Mouse (Mus musculus): ENCODE measurements around the gene Nkapl. TPM values are rescaled to one million over a fixed set of nuclear protein-coding genes. Genes with fewer than 3 reads are reported as not detected.
A peak's percentile ranks its signal among the peaks of the same experiment; 100 is the strongest.
"Not testable (repeated sequence)": the region's sequence is repeated elsewhere in the genome, so short reads cannot be mapped to it uniquely, and the experiment has no call there.

The Nkapl gene
- 0.55 and 0.69 TPM in 2 replicates for polyA plus RNA-seq (2012; rRNA removed)
- 2.4 and 2.6 TPM in 2 replicates for polyA plus RNA-seq (2014; fragmentation: Nextera tagmentation; extraction: Ambion mirVana)

GRCm38 (mm10) chr13:21468061-21469019 lies at the start of gene Nkapl:
Nkapl (minus strand) TSS chr13:21468509.
- WGBS, result 2% methylated on average over 43 of the region's 54 CpGs
- 0 out of 2 replicates have a peak, but pooled peaks have one; percentile 51 for TF ChIP-seq POLR2A (IDR thresholded peaks at IDR 0.05; ENCODE audit: borderline replicate concordance, extremely low read depth, insufficient read depth, insufficient read length)
- peak; percentile 98 for ATAC-seq (ENCODE audit: low FRiP score, low read depth)
- Histone ChIP-seq H3K27ac (replicated peaks; ENCODE audit: low read depth, low read length) (no peak within 1 kb of the TSS; the same call in 1 of the 2 replicates), H3K4me2 (replicated peaks; ENCODE audit: low read depth, low read length, severe bottlenecking) (peak within 1 kb of the TSS; percentile 94), H3K9me3 (ENCODE audit: control insufficient read depth, low read length) (peaks cover 5% of the 10 kb centered on the region; the same call in 1 of the 2 replicates), H3K4me3 (replicated peaks; ENCODE audit: low read length) (peak within 1 kb of the TSS; percentile 60), H3K9ac (ENCODE audit: low read depth, low read length, severe bottlenecking) (peak within 1 kb of the TSS; percentile 73), H3K36me3 (ENCODE audit: control insufficient read depth, insufficient read depth, low read length) (no peaks in the 10 kb centered on the region), H3K4me1 (ENCODE audit: control insufficient read depth, insufficient read depth, low read length) (no peaks in the 10 kb centered on the region), H3K27me3 (ENCODE audit: control insufficient read depth, insufficient read depth, low read length) (0 out of 2 replicates have a peak, but pooled peaks cover 5% of the 10 kb centered on the region)
- DNase-seq (ENCODE audit: low spot score), result peak; percentile 81

- H3K4me3 ChIP-seq (replicated peaks; ENCODE audit: low read length), result peak overlapping the region; percentile 62
- DNase-seq (ENCODE audit: low spot score), result peak; percentile 93
- peak overlapping the region; percentile 67 for H3K9ac ChIP-seq (ENCODE audit: low read depth, low read length, severe bottlenecking)
- under 1% methylated on average over 21 of the region's 21 CpGs for whole genome bisulfite sequencing
- no peaks in the 10 kb centered on the region for H3K27me3 ChIP-seq (ENCODE audit: control insufficient read depth, insufficient read depth, low read length)
- ATAC-seq (ENCODE audit: low FRiP score, low read depth), result peak; percentile 99
- H3K4me1 ChIP-seq (ENCODE audit: control insufficient read depth, insufficient read depth, low read length), result no peaks in the 10 kb centered on the region
- H3K27ac ChIP-seq (replicated peaks; ENCODE audit: low read depth, low read length), result peak overlapping the region; percentile 86
- no peaks in the 10 kb centered on the region for H3K9me3 ChIP-seq (ENCODE audit: control insufficient read depth, low read length)
- TF ChIP-seq POLR2A (IDR thresholded peaks at IDR 0.05; ENCODE audit: borderline replicate concordance, extremely low read depth, insufficient read depth, insufficient read length), result peak; percentile 17; the same call in 1 of the 2 replicates
- H3K36me3 ChIP-seq (ENCODE audit: control insufficient read depth, insufficient read depth, low read length), result no peaks in the 10 kb centered on the region
- H3K4me2 ChIP-seq (replicated peaks; ENCODE audit: low read depth, low read length, severe bottlenecking), result peak overlapping the region; percentile 56
Observed at GRCm38 (mm10) chr13:21506221-21506649, 37.9 kb upstream of the Nkapl start.

GRCm38 (mm10) chr13:21502296-21502695 lies 34.0 kb upstream of the Nkapl start:
- no peaks in the 10 kb centered on the region for H3K27me3 ChIP-seq (ENCODE audit: control insufficient read depth, insufficient read depth, low read length)
- H3K9me3 ChIP-seq (ENCODE audit: control insufficient read depth, low read length), result no peaks in the 10 kb centered on the region
- no peak for ATAC-seq (ENCODE audit: low FRiP score, low read depth)
- H3K4me3 ChIP-seq (replicated peaks; ENCODE audit: low read length), result no peak overlapping the region
- no peak overlapping the region for H3K27ac ChIP-seq (replicated peaks; ENCODE audit: low read depth, low read length)
- 84% methylated on average over 5 of the region's 5 CpGs for WGBS
- no peaks in the 10 kb centered on the region for H3K4me1 ChIP-seq (ENCODE audit: control insufficient read depth, insufficient read depth, low read length)
- no peaks in the 10 kb centered on the region for H3K36me3 ChIP-seq (ENCODE audit: control insufficient read depth, insufficient read depth, low read length)
- TF ChIP-seq POLR2A (IDR thresholded peaks at IDR 0.05; ENCODE audit: borderline replicate concordance, extremely low read depth, insufficient read depth, insufficient read length), result no peak
- H3K9ac ChIP-seq (ENCODE audit: low read depth, low read length, severe bottlenecking), result no peak overlapping the region
- no peak for DNase-seq (ENCODE audit: low spot score)
- no peak overlapping the region for H3K4me2 ChIP-seq (replicated peaks; ENCODE audit: low read depth, low read length, severe bottlenecking)

- not testable (repeated sequence) for H3K9ac ChIP-seq (ENCODE audit: low read depth, low read length, severe bottlenecking); ATAC-seq (ENCODE audit: low FRiP score, low read depth); H3K4me2 ChIP-seq (replicated peaks; ENCODE audit: low read depth, low read length, severe bottlenecking); DNase-seq (ENCODE audit: low spot score); H3K36me3 ChIP-seq (ENCODE audit: control insufficient read depth, insufficient read depth, low read length); H3K4me1 ChIP-seq (ENCODE audit: control insufficient read depth, insufficient read depth, low read length); H3K27me3 ChIP-seq (ENCODE audit: control insufficient read depth, insufficient read depth, low read length); H3K27ac ChIP-seq (replicated peaks; ENCODE audit: low read depth, low read length); H3K9me3 ChIP-seq (ENCODE audit: control insufficient read depth, low read length); H3K4me3 ChIP-seq (replicated peaks; ENCODE audit: low read length)
- 92% methylated on average over 17 of the region's 17 CpGs for WGBS
Observed at GRCm38 (mm10) chr13:21501182-21501581, 32.9 kb upstream of the Nkapl start, which contains the start of gene Gm11273. Gm11273 (minus strand) TSS chr13:21501418.

- DNase-seq (ENCODE audit: low spot score) (no peak), ATAC-seq (ENCODE audit: low FRiP score, low read depth) (no peak)
- Histone ChIP-seq H3K27ac (replicated peaks; ENCODE audit: low read depth, low read length) (no peak within 1 kb of the TSS), H3K4me3 (replicated peaks; ENCODE audit: low read length) (no peak within 1 kb of the TSS), H3K36me3 (ENCODE audit: control insufficient read depth, insufficient read depth, low read length) (no peaks in the 10 kb centered on the region), H3K4me2 (replicated peaks; ENCODE audit: low read depth, low read length, severe bottlenecking) (no peak within 1 kb of the TSS), H3K9me3 (ENCODE audit: control insufficient read depth, low read length) (no peaks in the 10 kb centered on the region), H3K4me1 (ENCODE audit: control insufficient read depth, insufficient read depth, low read length) (no peaks in the 10 kb centered on the region), H3K9ac (ENCODE audit: low read depth, low read length, severe bottlenecking) (no peak within 1 kb of the TSS), H3K27me3 (ENCODE audit: control insufficient read depth, insufficient read depth, low read length) (no peaks in the 10 kb centered on the region)
- no peak for TF ChIP-seq POLR2A (IDR thresholded peaks at IDR 0.05; ENCODE audit: borderline replicate concordance, extremely low read depth, insufficient read depth, insufficient read length)
- 92% methylated on average over 20 of the region's 21 CpGs for WGBS
Observed at GRCm38 (mm10) chr13:21495080-21495479, 26.8 kb upstream of the Nkapl start, which contains the start of gene AK157302. AK157302 (plus strand) TSS chr13:21495223.
